Mouse (Mus musculus) right cerebral cortex, postnatal 14 days (tissue): ENCODE data around the gene Emd.
A peak's percentile ranks its signal among the peaks of the same experiment; 100 is the strongest.

Experiments
- DNase-seq: peaks from one replicate; pipeline ENCODE4 v3.0.0; 2022

Gene Emd

GRCm38 (mm10) chrX:74277916-74278315 is 23.4 kb downstream of the Emd start:
- DNase-seq: no peak

GRCm38 (mm10) chrX:74281041-74281731 is 26.7 kb downstream of the Emd start:
- DNase-seq: no peak

DNA sequence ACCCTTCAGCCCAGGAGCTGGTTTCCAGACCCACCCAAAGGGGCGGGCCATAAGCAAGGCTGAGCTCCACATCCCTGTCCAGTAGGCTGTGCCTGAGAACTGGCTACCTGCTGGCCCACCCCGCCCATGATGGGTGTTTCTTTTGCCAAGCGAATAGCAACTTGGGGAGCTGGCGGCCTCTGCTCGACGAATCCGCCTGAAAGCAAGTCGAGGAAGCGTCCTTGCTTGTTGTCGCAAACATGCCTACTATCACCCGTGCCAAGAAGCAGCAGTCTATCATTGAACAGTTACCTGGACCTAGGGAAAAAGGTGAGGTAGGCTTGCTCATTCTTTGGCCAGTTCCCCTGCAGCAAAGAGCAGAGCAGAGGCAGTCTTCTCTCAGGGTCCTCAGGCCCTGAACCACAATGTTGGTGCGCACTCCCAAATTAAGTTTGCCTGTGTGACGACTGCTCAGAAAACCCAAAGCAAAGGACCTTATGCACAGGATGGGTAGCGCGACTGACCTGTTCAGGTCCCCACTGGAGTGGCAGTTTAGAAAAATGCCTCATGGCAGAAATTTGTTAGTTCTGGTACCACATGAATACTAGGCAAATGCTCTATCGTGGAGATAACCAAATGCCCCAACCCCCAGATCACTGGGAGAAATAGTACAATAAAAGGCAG is 27.4 kb downstream of the Emd start, which contains the start of the genes Taz and Dnase1l1:
Gene Taz (plus strand): TSS at position 181 of the 663 bp plus-strand sequence.
Gene Dnase1l1 (minus strand): TSS at position 606 of the 663 bp plus-strand sequence.
- DNase-seq: peak; percentile 54

GRCm38 (mm10) chrX:74282395-74283091 is 28.1 kb downstream of the Emd start:
- peak; percentile 84 for DNase-seq

DNA sequence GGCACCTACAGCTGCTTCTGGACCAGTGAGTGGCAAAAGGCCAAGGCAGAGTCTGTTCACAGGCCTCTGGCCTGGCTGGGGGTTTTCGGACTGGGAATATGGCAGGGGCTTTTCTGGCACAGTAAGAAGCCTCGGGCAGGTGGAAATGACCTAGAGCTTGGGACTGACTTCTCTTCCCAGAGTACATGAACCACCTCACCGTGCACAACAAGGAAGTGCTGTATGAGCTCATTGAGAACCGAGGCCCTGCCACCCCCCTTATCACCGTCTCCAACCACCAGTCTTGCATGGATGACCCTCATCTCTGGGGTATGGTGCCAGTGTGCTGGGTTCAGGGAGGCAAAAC is 28.6 kb downstream of the Emd start:
- no peak for DNase-seq

- DNase-seq: no peak
Observed at GRCm38 (mm10) chrX:74293431-74293830, 38.9 kb downstream of the Emd start.

DNA sequence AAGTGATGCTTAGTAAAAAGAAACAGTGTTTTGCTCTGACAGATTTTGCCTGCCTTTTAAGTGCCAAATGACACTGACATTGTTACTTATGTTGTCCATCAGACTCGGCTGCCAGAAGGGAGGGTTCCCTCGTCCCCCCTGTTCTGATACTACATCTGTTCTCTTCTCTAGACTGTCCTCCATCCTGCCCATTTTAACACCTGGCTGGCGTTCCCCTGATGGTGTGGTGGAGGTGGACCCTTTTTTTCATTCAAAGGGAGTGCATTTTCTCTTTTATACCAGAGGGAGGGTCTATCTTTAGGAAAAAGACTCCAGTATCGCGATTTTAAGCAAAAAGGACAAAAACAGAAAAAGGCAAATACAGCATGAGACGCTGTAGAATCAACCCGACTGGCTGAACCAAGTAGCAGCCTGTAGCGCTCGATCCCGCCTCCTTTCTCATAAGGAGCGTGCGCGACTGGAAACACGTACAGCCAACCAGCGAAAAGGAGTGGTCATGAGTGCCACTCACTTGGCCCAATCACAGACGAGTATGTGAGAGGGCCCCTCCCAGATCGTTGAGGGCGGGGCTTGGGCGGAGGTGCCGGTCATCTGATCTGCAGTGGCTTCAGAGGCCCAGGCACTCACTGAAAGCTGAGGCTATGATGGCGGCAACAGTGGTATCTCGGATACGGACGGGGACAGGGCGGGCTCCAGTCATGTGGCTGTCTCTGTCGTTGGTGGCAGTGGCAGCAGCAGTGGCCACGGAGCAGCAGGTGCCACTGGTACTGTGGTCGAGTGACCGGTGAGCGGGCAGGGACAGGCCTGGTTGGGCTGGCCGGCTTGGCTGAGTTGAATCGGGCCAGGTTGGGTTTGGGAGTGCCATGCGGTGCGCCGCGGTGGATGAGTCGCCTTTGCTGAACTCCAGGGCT is 42.3 kb downstream of the Emd start, which contains the start of gene Atp6ap1:
Gene Atp6ap1 (plus strand): TSS at position 560 of the 911 bp plus-strand sequence.
- peak; percentile 90 for DNase-seq

DNA sequence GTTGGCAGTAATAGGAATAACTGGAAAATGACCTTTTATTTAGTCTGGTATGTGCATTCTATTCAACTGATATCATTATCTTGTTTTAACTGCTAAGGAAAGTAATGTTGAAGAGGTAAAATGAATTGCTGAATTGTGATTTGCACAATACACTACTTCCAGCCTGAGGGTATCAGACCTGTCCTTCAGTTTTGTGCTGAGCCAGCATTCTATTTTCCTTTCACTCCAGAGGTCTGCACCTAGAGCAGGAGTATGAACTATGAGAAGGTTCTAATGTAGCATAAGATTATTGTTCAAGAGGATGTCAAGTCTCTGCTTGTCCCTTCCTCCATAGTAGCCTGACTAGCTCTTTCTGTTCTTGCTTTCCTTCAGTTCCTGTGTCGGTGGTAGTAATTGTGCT is 43.9 kb downstream of the Emd start:
- no peak for DNase-seq

GRCm38 (mm10) chrX:74299721-74300120 is 45.2 kb downstream of the Emd start:
- DNase-seq: no peak

DNA sequence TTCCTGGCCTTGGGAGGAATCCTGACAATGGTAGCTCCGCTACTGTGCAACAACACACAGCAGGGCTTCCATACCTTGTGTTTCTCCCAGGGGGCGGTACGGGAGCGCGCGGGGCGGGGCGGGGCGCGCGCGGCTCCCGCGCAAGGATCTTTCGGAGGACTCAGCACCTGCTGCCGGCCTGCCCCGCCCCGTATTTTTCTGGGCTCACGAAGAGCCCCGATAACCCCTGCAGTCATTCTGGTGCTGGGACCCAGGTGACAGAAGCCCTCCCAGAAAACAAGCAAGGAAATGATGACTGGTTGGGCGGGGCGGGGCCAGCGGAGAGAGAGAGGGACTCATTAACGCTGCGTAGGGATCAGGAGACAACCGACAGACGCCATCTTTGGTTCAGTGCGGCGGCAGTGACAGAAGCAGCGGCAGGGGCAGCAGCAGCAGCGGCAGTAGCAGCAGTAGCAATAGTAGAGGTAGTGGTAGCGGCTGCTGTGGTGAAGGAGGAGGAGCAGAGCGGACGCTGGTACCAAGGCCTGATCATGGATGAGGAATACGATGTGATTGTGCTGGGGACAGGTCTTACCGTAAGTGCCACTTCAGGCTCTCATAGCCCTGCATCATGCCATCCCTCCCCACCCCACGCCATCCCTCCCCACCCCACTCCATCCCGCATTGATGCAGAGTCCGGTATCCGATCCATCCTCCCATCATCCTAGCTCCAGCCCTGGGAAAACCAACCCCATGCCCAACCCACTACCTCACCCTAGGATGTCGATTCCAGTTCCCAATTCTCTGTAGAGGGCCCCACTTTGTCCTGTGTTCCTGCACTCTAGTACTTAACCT is 50.6 kb downstream of the Emd start, which contains the start of gene Gdi1:
Gene Gdi1 (plus strand): TSS at position 132 of the 834 bp plus-strand sequence.
- DNase-seq: peak; percentile 65
